Mouse (Mus musculus) large intestine, adult 2 months (tissue): Measurements from ENCODE around the gene Slc37a4. TPM values are rescaled to one million over a fixed set of nuclear protein-coding genes. Genes with fewer than 3 reads are reported as not detected.
"Not testable (repeated sequence)": the region's sequence is repeated elsewhere in the genome, so short reads cannot be mapped to it uniquely, and the experiment has no call there.

Experiments
- DNase-seq: peaks from one replicate; pipeline ENCODE4 v3.0.0-alpha.2; 2012; ENCODE audit warnings: low read depth, low spot score
- WGBS: fragments of 180-500 bp; shearing (Covaris S2); methylation state at CpG from one replicate; pipeline ENCODE4 v1.1.7; 2018; 5-methylcytosine and 5-hydroxymethylcytosine counted together
- polyA plus RNA-seq: library from polyadenylated mRNA; depleted of rRNA; stranded (reverse); fragments of >200 nt; gene quantifications from 2 replicates; pipeline ENCODE4 v1.2.3, GENCODE M21; 2012; rRNA removed

Slc37a4 gene
- polyA plus RNA-seq, 1 experiment = 48.9 TPM

DNA sequence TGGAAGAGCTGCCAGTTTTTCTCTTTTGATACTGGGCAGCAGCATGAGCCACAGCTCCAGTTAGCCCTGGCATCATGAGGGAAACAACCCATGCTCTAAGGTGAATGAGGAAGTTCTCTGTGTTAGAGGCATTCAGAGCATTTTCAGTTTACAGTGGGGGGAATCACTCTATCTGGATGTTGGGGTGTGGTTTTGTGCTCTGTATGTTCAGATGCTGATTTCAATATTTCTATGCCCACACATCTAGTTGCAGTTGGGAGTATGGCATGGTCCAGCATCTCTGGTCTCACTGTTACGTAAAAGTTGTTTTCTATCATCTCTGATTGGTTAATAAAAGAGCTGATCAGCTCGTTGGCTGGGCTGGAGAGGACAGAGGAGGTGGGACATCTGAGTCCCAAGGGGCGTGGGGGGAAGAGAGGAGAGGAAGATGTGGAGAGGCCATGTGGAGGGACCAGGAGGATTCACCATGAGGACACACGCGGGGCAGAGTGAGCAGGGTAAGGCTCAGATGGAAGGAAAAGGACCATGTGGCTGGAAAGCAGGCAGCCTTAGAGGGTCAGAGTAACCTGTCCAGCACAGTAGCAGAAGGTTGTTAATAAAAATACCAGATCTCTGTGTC lies 23.7 kb downstream of the Slc37a4 start:
- 64% methylated on average over 5 of the region's 5 CpGs for WGBS

DNA sequence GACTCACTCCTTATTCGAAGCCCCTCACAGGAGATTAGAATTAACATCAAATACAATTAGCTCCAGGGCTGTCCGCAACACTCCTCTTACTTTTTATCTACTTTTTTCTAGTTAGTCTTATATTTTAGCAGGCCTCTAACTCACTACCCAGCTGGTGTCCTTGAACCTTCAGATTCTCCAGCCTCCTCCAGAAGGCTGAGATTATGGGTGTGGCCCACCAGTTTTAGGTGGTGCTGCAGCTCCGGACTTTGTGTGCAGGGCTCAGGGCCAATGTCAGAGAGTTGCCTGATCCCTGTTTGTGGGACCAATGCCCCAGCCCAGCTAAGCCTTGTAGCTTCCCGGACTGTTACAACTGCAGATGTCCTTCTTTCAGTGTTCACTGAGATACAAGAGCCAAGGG lies 26.9 kb downstream of the Slc37a4 start:
- DNase-seq = no peak
- 55% methylated on average over 4 of the region's 4 CpGs for WGBS

More for the DNA sequence above, 23.7 kb downstream of the Slc37a4 start:
- no peak for DNase-seq

DNA sequence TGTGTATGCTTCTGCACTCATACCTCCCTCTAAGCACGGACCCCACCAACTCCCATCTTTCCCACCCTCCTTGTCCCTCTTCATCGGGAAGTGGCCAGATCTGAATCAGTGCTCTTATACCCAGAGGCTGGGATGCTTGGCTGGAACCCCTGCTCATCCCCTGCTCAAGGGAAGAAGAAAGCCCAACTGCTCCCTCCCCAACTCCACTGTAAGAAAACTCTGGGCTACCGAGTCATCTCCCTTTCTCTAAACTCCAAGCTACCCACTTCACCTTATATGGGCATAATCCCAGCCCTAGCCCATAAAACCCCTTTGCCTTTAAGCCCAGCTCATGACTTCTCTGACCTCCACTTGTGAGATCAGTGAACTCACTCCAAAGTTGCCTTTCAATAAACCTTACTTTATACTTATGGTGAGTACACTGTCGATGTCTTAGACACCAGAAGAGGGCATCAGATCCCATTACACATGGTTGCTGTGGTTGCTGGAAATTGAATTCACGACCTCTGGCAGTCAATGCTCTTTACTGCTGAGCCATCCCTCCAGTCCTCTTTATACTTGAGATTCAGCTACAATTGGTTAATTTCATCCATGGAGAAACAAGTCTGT lies 36.0 kb downstream of the Slc37a4 start:
- no peak for DNase-seq
- 38% methylated on average over 5 of the region's 5 CpGs for WGBS

DNA sequence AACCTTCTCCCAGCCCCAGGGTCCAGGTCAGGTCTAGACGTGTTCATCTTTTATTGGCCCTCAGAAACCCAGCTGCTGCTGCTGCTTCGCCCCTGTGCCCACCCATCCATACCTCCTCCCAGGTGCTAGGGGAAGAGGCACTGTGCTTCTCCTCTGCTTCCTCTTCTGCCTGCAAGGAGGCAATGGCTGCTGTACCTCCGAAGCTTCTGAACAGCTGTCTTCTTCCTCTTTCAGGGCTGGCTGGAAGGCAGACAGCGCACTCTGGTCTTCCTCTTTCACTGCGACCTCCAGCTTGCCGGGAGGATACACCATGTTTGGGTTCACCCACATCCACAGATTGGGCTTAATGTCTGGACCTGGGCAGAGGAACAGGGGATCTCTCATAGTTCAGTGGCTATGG lies 39.1 kb downstream of the Slc37a4 start:
- WGBS = 60% methylated on average over 6 of the region's 6 CpGs

DNA sequence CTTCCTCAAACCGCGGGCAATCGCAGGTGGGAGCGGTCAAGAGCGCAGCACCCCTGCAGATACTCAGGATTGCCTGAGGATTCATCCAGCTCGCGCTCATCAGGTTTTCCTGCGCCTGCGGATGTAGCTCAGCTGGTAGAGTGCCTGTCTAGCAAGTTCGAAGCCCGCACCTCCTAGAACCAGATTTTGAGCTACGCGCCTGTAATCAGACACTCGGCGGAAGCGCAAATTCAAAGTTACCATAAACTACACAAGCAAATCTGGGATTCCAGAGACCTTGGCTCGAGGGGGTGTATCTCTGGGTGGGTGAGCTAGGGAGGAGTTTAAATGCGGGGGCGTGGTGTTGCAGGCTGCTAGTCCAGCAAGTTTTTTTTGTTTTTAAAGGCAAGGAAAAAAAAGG lies 44.3 kb downstream of the Slc37a4 start, which contains the start of gene Foxr1:
TSS of gene Foxr1 (minus strand) at position 176 of the 400 bp plus-strand sequence.
- WGBS = 71% methylated on average over 19 of the region's 19 CpGs

More for the DNA sequence above, 39.1 kb downstream of the Slc37a4 start:
- no peak for DNase-seq

DNA sequence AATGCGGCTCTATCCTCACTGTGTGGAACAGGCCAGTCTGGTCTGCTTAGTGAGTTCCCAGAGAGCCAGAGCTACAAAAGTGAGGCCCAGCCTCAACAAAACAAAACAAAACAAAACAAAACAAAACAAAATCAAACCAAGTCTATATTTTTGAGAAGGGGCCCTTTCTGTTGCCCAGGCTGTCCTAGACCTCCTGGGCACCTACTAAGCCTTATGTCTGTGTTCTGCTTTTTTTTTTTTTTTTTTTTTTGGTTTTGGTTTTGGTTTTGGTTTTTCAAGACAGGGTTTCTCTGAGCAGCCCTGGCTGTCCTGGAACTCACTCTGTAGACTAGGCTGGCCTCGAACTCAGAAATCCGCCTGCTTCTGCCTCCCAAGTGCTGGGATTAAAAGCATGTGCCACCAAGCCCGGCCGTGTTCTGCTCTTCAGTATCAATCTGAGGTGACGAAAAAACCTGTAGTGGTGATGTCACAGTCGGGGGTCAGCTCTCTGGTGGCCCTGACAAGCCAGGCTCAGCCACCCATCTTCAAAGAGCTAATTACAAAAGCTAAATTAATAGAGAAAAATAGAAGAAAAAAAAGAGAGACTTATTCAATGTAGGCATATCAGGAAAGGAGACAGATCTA lies 47.9 kb downstream of the Slc37a4 start:
- WGBS = 85% methylated on average over 7 of the region's 7 CpGs
- DNase-seq = not testable (repeated sequence)

More for the DNA sequence above, 44.3 kb downstream of the Slc37a4 start, which contains the start of gene Foxr1:
- no peak for DNase-seq

DNA sequence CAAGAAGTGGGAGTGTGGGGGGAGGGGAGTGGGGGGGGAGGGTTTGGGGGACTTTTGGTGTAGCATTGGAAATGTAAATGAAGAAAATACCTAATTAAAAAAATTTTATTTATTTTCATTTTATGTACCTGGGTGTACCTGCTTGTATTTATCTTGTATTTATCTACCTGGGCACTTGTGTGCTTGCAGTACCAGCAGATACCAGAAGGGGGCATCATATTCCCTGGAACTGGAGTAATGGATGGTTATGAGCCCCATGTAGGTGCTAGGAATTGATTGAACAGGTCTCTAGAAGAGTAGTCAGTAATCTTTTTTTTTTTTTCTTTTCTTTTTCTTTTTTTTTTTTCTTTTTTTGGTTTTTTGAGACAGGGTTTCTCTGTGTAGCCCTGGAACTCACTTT lies 53.7 kb downstream of the Slc37a4 start:
- DNase-seq = no peak

Other genes with a start within 250 kb of the Slc37a4 start
- 6.8 and 12.1 TPM in 2 replicates for gene Cbl, start 162.8 kb upstream of the Slc37a4 start, polyA plus RNA-seq
- gene Ccdc153, start 156.2 kb upstream of the Slc37a4 start, polyA plus RNA-seq = not detected in 2 replicates
- 30.2 and 32.2 TPM in 2 replicates for gene Pdzd3, start 145.4 kb upstream of the Slc37a4 start, polyA plus RNA-seq
- 10.7 and 14.5 TPM in 2 replicates for gene Nlrx1, start 128.3 kb upstream of the Slc37a4 start, polyA plus RNA-seq
- 2.1 and 2.7 TPM in 2 replicates for gene Abcg4, start 108.2 kb upstream of the Slc37a4 start, polyA plus RNA-seq
- 18.4 and 32.8 TPM in 2 replicates for gene Hinfp, start 91.2 kb upstream of the Slc37a4 start, polyA plus RNA-seq
- 114 and 159 TPM in 2 replicates for gene C2cd2l, start 76.6 kb upstream of the Slc37a4 start, polyA plus RNA-seq
- gene Dpagt1, start 70.8 kb upstream of the Slc37a4 start, polyA plus RNA-seq = 71.4 and 79.3 TPM in 2 replicates
- gene H2afx, start 62.2 kb upstream of the Slc37a4 start, polyA plus RNA-seq = 149 and 167 TPM in 2 replicates
- gene Hmbs, start 52.6 kb upstream of the Slc37a4 start, polyA plus RNA-seq = 51.9 and 52.9 TPM in 2 replicates
- gene Vps11, start 35.2 kb upstream of the Slc37a4 start, polyA plus RNA-seq = 22.8 and 25.8 TPM in 2 replicates
- gene Hyou1, start 17.4 kb upstream of the Slc37a4 start, polyA plus RNA-seq = 82.2 and 92.0 TPM in 2 replicates
- 281 and 376 TPM in 2 replicates for gene Rps25, start 10.3 kb downstream of the Slc37a4 start, polyA plus RNA-seq
- gene Trappc4, start 10.7 kb downstream of the Slc37a4 start, polyA plus RNA-seq = 61.2 and 67.8 TPM in 2 replicates
- 18.0 and 30.4 TPM in 2 replicates for gene Ccdc84, start 21.7 kb downstream of the Slc37a4 start, polyA plus RNA-seq
- gene Foxr1, start 44.3 kb downstream of the Slc37a4 start, polyA plus RNA-seq = not detected in 2 replicates
- not detected in 2 replicates for gene Upk2, start 58.1 kb downstream of the Slc37a4 start, polyA plus RNA-seq
- gene Bcl9l, start 86.0 kb downstream of the Slc37a4 start, polyA plus RNA-seq = 10.0 and 13.4 TPM in 2 replicates
- 8.9 and 10.7 TPM in 2 replicates for gene Cxcr5, start 165.0 kb downstream of the Slc37a4 start, polyA plus RNA-seq
- gene Ddx6, start 208.0 kb downstream of the Slc37a4 start, polyA plus RNA-seq = 10.8 and 17.3 TPM in 2 replicates